Mouse (Mus musculus): ENCODE measurements around the gene Notum.

Notum gene

GRCm38 (mm10) chr11:120632559-120633519 lies 28.1 kb downstream of the Notum start:
- DNase-seq: peak; percentile 63 to 69

- DNase-seq: no peak
Measured at GRCm38 (mm10) chr11:120631726-120632448, 29.1 kb downstream of the Notum start.

- DNase-seq: no peak
Measured at GRCm38 (mm10) chr11:120630881-120631725, 29.9 kb downstream of the Notum start.

GRCm38 (mm10) chr11:120630401-120630871 lies 30.5 kb downstream of the Notum start:
- no peak for DNase-seq

- no peak for DNase-seq
Measured at GRCm38 (mm10) chr11:120629911-120630310, 31.1 kb downstream of the Notum start.

GRCm38 (mm10) chr11:120629341-120629730 lies 31.6 kb downstream of the Notum start:
- DNase-seq: no peak

- no peak for DNase-seq
Measured at GRCm38 (mm10) chr11:120628601-120629340, 32.2 kb downstream of the Notum start.

GRCm38 (mm10) chr11:120627468-120628300 lies 33.3 kb downstream of the Notum start:
- DNase-seq: no peak

- no peak for DNase-seq
Measured at GRCm38 (mm10) chr11:120626785-120627467, 34.0 kb downstream of the Notum start.

GRCm38 (mm10) chr11:120625152-120625775 lies 35.7 kb downstream of the Notum start, which contains the start of gene Sirt7:
Sirt7 (minus strand) TSS chr11:120625240.
- no peak for DNase-seq

GRCm38 (mm10) chr11:120624680-120625111 lies 36.3 kb downstream of the Notum start:
- DNase-seq: peak; percentile 89 to 90

GRCm38 (mm10) chr11:120623961-120624679 lies 36.9 kb downstream of the Notum start:
- peak; percentile 69 to 77 for DNase-seq

GRCm38 (mm10) chr11:120622805-120623204 lies 38.2 kb downstream of the Notum start:
- DNase-seq: no peak

- no peak for DNase-seq
Measured at GRCm38 (mm10) chr11:120620195-120620594, 40.8 kb downstream of the Notum start.

- no peak for DNase-seq
Measured at GRCm38 (mm10) chr11:120618619-120619535, 42.1 kb downstream of the Notum start.

- DNase-seq: peak; percentile 97
Measured at GRCm38 (mm10) chr11:120617519-120618112, 43.4 kb downstream of the Notum start, which contains the start of gene Pcyt2. Pcyt2 (minus strand) TSS chr11:120617936.

GRCm38 (mm10) chr11:120616617-120617294 lies 44.2 kb downstream of the Notum start:
- DNase-seq: peak in 1 of 2 experiments; percentile 28

All from cerebellum, postnatal 14 days (tissue).